Mouse (Mus musculus) midbrain, embryonic 11.5 days (tissue): ENCODE measurements around the gene Insyn1. TPM values are rescaled to one million over a fixed set of nuclear protein-coding genes. Genes with fewer than 3 reads are reported as not detected.

Experiments
- ATAC-seq: fragments of 200-750 bp; cut with Nextera tagmentation; 2 replicates; pipeline ENCODE4 v1.8.0; 2017; ENCODE audit warnings: moderate TSS enrichment, moderate library complexity; ENCODE audit not compliant: low FRiP score
- DNase-seq: peaks from one replicate; pipeline ENCODE4 v3.0.0; 2015; ENCODE audit warnings: low spot score; ENCODE audit errors: missing footprints
- H3K27ac ChIP-seq: fragments of 300-500 bp; sonication (generic); 2 replicates; pipeline ENCODE4 v1.5.1; 2014; ENCODE audit warnings: low read depth, low read length
- H3K27me3 ChIP-seq: fragments of 300-500 bp; sonication (generic); 2 replicates; pipeline ENCODE4 v1.6.1; 2014; ENCODE audit warnings: mild to moderate bottlenecking, low read length, moderate library complexity, mixed read lengths; ENCODE audit not compliant: control insufficient read depth, insufficient read depth
- H3K36me3 ChIP-seq: fragments of 300-500 bp; sonication (generic); 2 replicates; pipeline ENCODE4 v1.6.1; 2014; ENCODE audit warnings: mild to moderate bottlenecking, low read length, moderate library complexity, mixed read lengths; ENCODE audit not compliant: control insufficient read depth, insufficient read depth
- H3K4me1 ChIP-seq: fragments of 300-500 bp; sonication (generic); 2 replicates; pipeline ENCODE4 v1.6.1; 2014; ENCODE audit warnings: low read length; ENCODE audit not compliant: control insufficient read depth, insufficient read depth
- H3K4me2 ChIP-seq: fragments of 300-500 bp; sonication (generic); 2 replicates; pipeline ENCODE4 v1.6.1; 2014; ENCODE audit warnings: mild to moderate bottlenecking, moderate library complexity
- H3K4me3 ChIP-seq: fragments of 300-500 bp; sonication (generic); 2 replicates; pipeline ENCODE4 v1.5.1; 2014; ENCODE audit warnings: low read depth, low read length
- H3K9ac ChIP-seq: fragments of 300-500 bp; sonication (generic); 2 replicates; pipeline ENCODE4 v1.6.1; 2014; ENCODE audit warnings: low read length
- H3K9me3 ChIP-seq: fragments of 300-500 bp; sonication (generic); 2 replicates; pipeline ENCODE4 v1.6.1; 2016; ENCODE audit warnings: low read length; ENCODE audit not compliant: control insufficient read depth
- WGBS: fragments of 180-500 bp; shearing (Covaris S2); extraction: QIAGEN DNeasy Blood & Tissue Kit; methylation state at CpG from one replicate; pipeline ENCODE4 v1.1.7; 2014; 5-methylcytosine and 5-hydroxymethylcytosine counted together
- polyA plus RNA-seq: library from polyadenylated mRNA; unstranded; fragments of >200 nt; fragmentation: Nextera tagmentation; extraction: Ambion mirVana; gene quantifications from 2 replicates; pipeline ENCODE4 v1.2.1, GENCODE M21; 2014

Insyn1 gene
- 1.4 and 1.8 TPM in 2 replicates for polyA plus RNA-seq

- DNase-seq (peak; percentile 96), ATAC-seq (peak; percentile 76)
- H3K36me3 ChIP-seq, result no peaks in the 10 kb centered on the region
- peak within 1 kb of the TSS; percentile 60 for H3K4me3 ChIP-seq
- under 1% methylated on average over 73 of the region's 104 CpGs for WGBS
- H3K9ac ChIP-seq, result peak within 1 kb of the TSS; percentile 76
- peak within 1 kb of the TSS; percentile 67 for H3K4me2 ChIP-seq
- no peaks in the 10 kb centered on the region for H3K9me3 ChIP-seq
- peaks cover 11% of the 10 kb centered on the region for H3K4me1 ChIP-seq
- H3K27me3 ChIP-seq, result peaks cover 23% of the 10 kb centered on the region
- peak within 1 kb of the TSS; percentile 22; the same call in 1 of the 2 replicates for H3K27ac ChIP-seq
These were observed at the start of gene Insyn1 for GRCm38 (mm10) chr9:58487851-58488801. Insyn1 (plus strand) TSS chr9:58488603.

- Histone ChIP-seq H3K9me3 (no peaks in the 10 kb centered on the region), H3K4me3 (no peak overlapping the region), H3K36me3 (no peaks in the 10 kb centered on the region), H3K4me1 (no peaks in the 10 kb centered on the region; the same call in 1 of the 2 replicates), H3K4me2 (no peak overlapping the region), H3K27me3 (no peaks in the 10 kb centered on the region), H3K9ac (no peak overlapping the region), H3K27ac (no peak overlapping the region)
- DNase-seq (no peak), ATAC-seq (no peak)
- WGBS, result 79% methylated on average over 22 of the region's 22 CpGs
These were observed 49.4 kb upstream of the Insyn1 start for GRCm38 (mm10) chr9:58438921-58439396.

- no peak for ATAC-seq
- Histone ChIP-seq H3K27ac (no peak overlapping the region), H3K9me3 (no peaks in the 10 kb centered on the region), H3K4me2 (no peak overlapping the region), H3K9ac (no peak overlapping the region), H3K4me1 (no peaks in the 10 kb centered on the region; the same call in 1 of the 2 replicates), H3K27me3 (no peaks in the 10 kb centered on the region), H3K36me3 (no peaks in the 10 kb centered on the region), H3K4me3 (no peak overlapping the region)
- 82% methylated on average over 6 of the region's 6 CpGs for WGBS
- DNase-seq, result no peak
These were observed 48.3 kb upstream of the Insyn1 start for GRCm38 (mm10) chr9:58440100-58440499.

- no peak overlapping the region for H3K9ac ChIP-seq
- no peaks in the 10 kb centered on the region for H3K9me3 ChIP-seq
- H3K4me3 ChIP-seq, result no peak overlapping the region
- no peak for ATAC-seq
- DNase-seq, result no peak
- H3K4me1 ChIP-seq, result no peaks in the 10 kb centered on the region; the same call in 1 of the 2 replicates
- H3K4me2 ChIP-seq, result no peak overlapping the region
- H3K27ac ChIP-seq, result no peak overlapping the region
- H3K36me3 ChIP-seq, result no peaks in the 10 kb centered on the region
- H3K27me3 ChIP-seq, result no peaks in the 10 kb centered on the region
These were observed 47.8 kb upstream of the Insyn1 start for GRCm38 (mm10) chr9:58440614-58441013.

GRCm38 (mm10) chr9:58441351-58442104, 46.9 kb upstream of the Insyn1 start:
- no peaks in the 10 kb centered on the region for H3K27me3 ChIP-seq
- no peaks in the 10 kb centered on the region for H3K36me3 ChIP-seq
- H3K9me3 ChIP-seq, result no peaks in the 10 kb centered on the region
- no peak overlapping the region for H3K4me3 ChIP-seq
- WGBS, result 79% methylated on average over 6 of the region's 6 CpGs
- H3K27ac ChIP-seq, result no peak overlapping the region
- ATAC-seq (no peak), DNase-seq (no peak)
- H3K4me2 ChIP-seq, result no peak overlapping the region
- H3K9ac ChIP-seq, result no peak overlapping the region
- H3K4me1 ChIP-seq, result no peaks in the 10 kb centered on the region; the same call in 1 of the 2 replicates

GRCm38 (mm10) chr9:58442105-58443010, 46.0 kb upstream of the Insyn1 start:
- Histone ChIP-seq H3K4me2 (no peak overlapping the region), H3K36me3 (no peaks in the 10 kb centered on the region), H3K4me3 (no peak overlapping the region), H3K9me3 (no peaks in the 10 kb centered on the region), H3K9ac (no peak overlapping the region), H3K27ac (no peak overlapping the region), H3K27me3 (no peaks in the 10 kb centered on the region), H3K4me1 (no peaks in the 10 kb centered on the region; the same call in 1 of the 2 replicates)
- 65% methylated on average over 7 of the region's 7 CpGs for WGBS
- no peak for DNase-seq
- ATAC-seq, result no peak

GRCm38 (mm10) chr9:58443061-58443460, 45.3 kb upstream of the Insyn1 start:
- H3K4me1 ChIP-seq, result no peaks in the 10 kb centered on the region; the same call in 1 of the 2 replicates
- H3K4me3 ChIP-seq, result no peak overlapping the region
- 79% methylated on average over 3 of the region's 3 CpGs for WGBS
- no peak for ATAC-seq
- DNase-seq, result peak; percentile 60
- H3K9me3 ChIP-seq, result no peaks in the 10 kb centered on the region
- no peaks in the 10 kb centered on the region for H3K36me3 ChIP-seq
- H3K27me3 ChIP-seq, result no peaks in the 10 kb centered on the region
- H3K4me2 ChIP-seq, result no peak overlapping the region
- no peak overlapping the region for H3K9ac ChIP-seq
- no peak overlapping the region for H3K27ac ChIP-seq

GRCm38 (mm10) chr9:58446829-58447228, 41.6 kb upstream of the Insyn1 start:
- Histone ChIP-seq H3K9me3 (no peaks in the 10 kb centered on the region), H3K4me2 (no peak overlapping the region), H3K27me3 (no peaks in the 10 kb centered on the region), H3K4me1 (no peaks in the 10 kb centered on the region), H3K27ac (no peak overlapping the region), H3K36me3 (no peaks in the 10 kb centered on the region), H3K4me3 (no peak overlapping the region), H3K9ac (no peak overlapping the region)
- peak; percentile 35 for DNase-seq
- WGBS, result 50% methylated on average over 4 of the region's 4 CpGs
- ATAC-seq, result no peak
